Mouse (Mus musculus): Measurements from ENCODE around the gene Wdfy3.

DNA sequence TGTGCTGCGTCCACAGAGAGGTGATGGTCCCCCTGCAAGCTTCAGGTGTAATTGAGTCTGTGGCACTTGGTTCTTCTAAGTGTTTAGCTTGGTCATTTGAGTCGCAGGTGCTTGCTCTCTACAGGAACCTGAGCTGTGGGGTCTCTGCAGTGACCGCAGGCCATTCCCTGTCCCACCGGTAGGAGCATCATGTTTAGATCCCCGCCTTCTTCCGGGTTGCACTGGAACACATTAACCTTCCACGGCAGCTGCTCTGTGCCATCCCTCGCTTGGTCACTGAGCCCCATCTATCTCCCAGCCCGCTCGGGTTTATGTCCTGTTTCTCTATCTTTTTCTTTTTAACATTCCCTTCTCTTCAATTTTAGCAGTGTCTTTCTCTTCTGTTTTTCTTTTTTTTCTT lies 250.5 kb downstream of the Wdfy3 start:
- TF ChIP-seq POLR2A (IDR thresholded peaks at IDR 0.05; ENCODE audit: extremely low read depth, insufficient read depth, low read length) = no peak
- TF ChIP-seq CTCF (IDR thresholded peaks at IDR 0.05; ENCODE audit: low read depth, low read length) = no peak

Measured in liver, adult 2 months (tissue).